Comparison of ENCODE assay signal across 10 mouse cellular contexts in the genomic region with DNA sequence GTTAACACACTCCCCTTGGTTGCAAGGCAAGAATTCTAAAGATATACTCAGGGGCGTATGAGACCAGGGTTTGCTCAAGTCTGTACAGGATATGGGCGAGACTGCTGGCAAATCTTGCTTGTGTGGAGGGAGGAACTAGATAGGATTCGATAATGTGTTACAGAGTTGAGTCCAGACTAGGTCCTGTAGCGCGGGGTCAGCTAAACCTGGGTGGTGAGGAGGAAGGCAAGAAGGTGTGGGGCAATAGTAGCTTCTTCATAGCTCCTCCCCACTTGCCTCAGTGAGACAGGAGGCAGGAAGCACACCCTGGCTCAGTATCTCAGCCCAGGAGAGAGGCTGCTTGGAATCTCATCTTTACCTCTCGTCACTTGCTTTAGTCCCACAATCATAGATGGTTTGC. TPM values are rescaled to one million over a fixed set of nuclear protein-coding genes. Genes with fewer than 3 reads are reported as not detected.
DNase-seq lines count a peak whose midpoint lies in the region; ATAC-seq and TF ChIP-seq lines count a peak whose summit lies in the region.
"Had no signal": no experiment of that assay in that cellular context is flagged by ENCODE, and none has a peak within 500 bp of the region (broad histone marks: within the 10 kb centered on the region; RNA-seq: fewer than 3 reads in every experiment).

No protein-coding gene starts in this region.

- no peaks in the 10 kb centered on the region for H3K9me3 ChIP-seq in intestine, embryonic 14.5 days (ENCODE audit: control insufficient read depth, low read length)
- H3K9me3 ChIP-seq in intestine, postnatal 0 days (ENCODE audit: control insufficient read depth): no peaks in the 10 kb centered on the region
- H3K9me3 ChIP-seq in lung, postnatal 0 days (ENCODE audit: low read length): no peaks in the 10 kb centered on the region

- 85% methylated on average over 6 of the region's 6 CpGs for WGBS in intestine, embryonic 14.5 days
- 70% methylated on average over 6 of the region's 6 CpGs for WGBS in intestine, postnatal 0 days
- 70% methylated on average over 6 of the region's 6 CpGs for WGBS in lung, postnatal 0 days
- 79% methylated on average over 6 of the region's 6 CpGs for WGBS in cerebellum, adult 2 months

- H3K4me2 ChIP-seq in intestine, embryonic 14.5 days (ENCODE audit: low read length): no peak overlapping the region
- H3K4me2 ChIP-seq in intestine, postnatal 0 days (replicated peaks; ENCODE audit: low read depth): no peak overlapping the region
- H3K4me2 ChIP-seq in lung, postnatal 0 days (replicated peaks; ENCODE audit: low read depth, low read length): no peak overlapping the region

- no peak overlapping the region for H3K9ac ChIP-seq in intestine, embryonic 14.5 days (ENCODE audit: low read length)
- H3K9ac ChIP-seq in intestine, postnatal 0 days (ENCODE audit: low read depth, low read length): no peak overlapping the region
- H3K9ac ChIP-seq in lung, postnatal 0 days (replicated peaks; ENCODE audit: low read depth): no peak overlapping the region

- ATAC-seq in frontal cortex, adult (ENCODE audit: low TSS enrichment): 0 out of 2 replicates have a peak, but pooled peaks have one; percentile 1
- ATAC-seq in intestine, embryonic 14.5 days (replicated peaks; ENCODE audit: low FRiP score, low TSS enrichment, low read depth): no peak
- no peak for ATAC-seq in intestine, postnatal 0 days
- 0 out of 2 replicates have a peak, but pooled peaks have one; percentile 8 for ATAC-seq in lung, postnatal 0 days

- H3K4me3 ChIP-seq in intestine, embryonic 14.5 days (ENCODE audit: low read depth, low read length): no peak overlapping the region
- no peak overlapping the region for H3K4me3 ChIP-seq in intestine, postnatal 0 days (ENCODE audit: low read depth, low read length)
- no peak overlapping the region for H3K4me3 ChIP-seq in lung, postnatal 0 days (ENCODE audit: low read depth, low read length)
- no peak overlapping the region for H3K4me3 ChIP-seq in cerebellum, adult 2 months (replicated peaks; ENCODE audit: insufficient read depth, low read depth, low read length)
- H3K4me3 ChIP-seq: myocyte had no signal

- H3K4me1 ChIP-seq in intestine, embryonic 14.5 days (replicated peaks; ENCODE audit: control insufficient read depth, insufficient read depth, low read length): 0 out of 2 replicates have a peak, but pooled peaks cover 2% of the 10 kb centered on the region
- H3K4me1 ChIP-seq in intestine, postnatal 0 days (replicated peaks; ENCODE audit: control insufficient read depth, insufficient read depth, low read length): no peaks in the 10 kb centered on the region
- H3K4me1 ChIP-seq in lung, postnatal 0 days (ENCODE audit: insufficient read depth, low read depth, low read length): no peaks in the 10 kb centered on the region; the same call in 1 of the 2 replicates
- peaks cover 3% of the 10 kb centered on the region; the same call in 1 of the 2 replicates for H3K4me1 ChIP-seq in cerebellum, adult 2 months (ENCODE audit: control insufficient read depth, insufficient read depth, low read length)

- no peak for DNase-seq in frontal cortex, adult 2 months (ENCODE audit: extremely low spot score in 1 of 2, low spot score in 1 of 2)
- DNase-seq in intestine, embryonic 14.5 days (ENCODE audit: low spot score): peak; percentile 48
- DNase-seq in lung, postnatal 0 days (ENCODE audit: low spot score): no peak
- no peak for DNase-seq in lung, postnatal 4 days
- DNase-seq in yolk sac, embryonic 10.5 days (ENCODE audit: low spot score): peak; percentile 30
- DNase-seq in cerebellum, adult 2 months: no peak
- DNase-seq: adrenal gland, postnatal 25 days had no signal

- H3K27ac ChIP-seq in intestine, embryonic 14.5 days (ENCODE audit: low read depth): no peak overlapping the region
- no peak overlapping the region for H3K27ac ChIP-seq in intestine, postnatal 0 days (ENCODE audit: low read depth, low read length)
- H3K27ac ChIP-seq in lung, postnatal 0 days (ENCODE audit: low read length): 0 out of 2 replicates have a peak overlapping the region, but pooled peaks have one; percentile 68
- H3K27ac ChIP-seq in cerebellum, adult 2 months (ENCODE audit: insufficient read depth, low read length): no peak overlapping the region

- no peak for TF ChIP-seq EP300 in lung, postnatal 0 days (IDR thresholded peaks at IDR 0.05)

- TF ChIP-seq CTCF in intestine, postnatal 0 days (IDR thresholded peaks at IDR 0.05; ENCODE audit: low read depth): no peak
- TF ChIP-seq CTCF in lung, postnatal 0 days (IDR thresholded peaks at IDR 0.05): no peak
- TF ChIP-seq CTCF in cerebellum, adult 2 months (IDR thresholded peaks at IDR 0.05; ENCODE audit: borderline replicate concordance, insufficient read depth, low read depth, low read length): no peak

- no peaks in the 10 kb centered on the region for H3K36me3 ChIP-seq in intestine, embryonic 14.5 days (ENCODE audit: control insufficient read depth, insufficient read depth, low read length)
- H3K36me3 ChIP-seq in intestine, postnatal 0 days (ENCODE audit: control insufficient read depth, insufficient read depth): no peaks in the 10 kb centered on the region
- no peaks in the 10 kb centered on the region for H3K36me3 ChIP-seq in lung, postnatal 0 days (ENCODE audit: insufficient read depth, low read length)

- TF ChIP-seq POLR2A in cerebellum, adult 2 months (IDR thresholded peaks at IDR 0.05; ENCODE audit: borderline replicate concordance, insufficient read depth, low read length): no peak

- no peaks in the 10 kb centered on the region for H3K27me3 ChIP-seq in intestine, embryonic 14.5 days (replicated peaks; ENCODE audit: control insufficient read depth, insufficient read depth, low read length)
- H3K27me3 ChIP-seq in intestine, postnatal 0 days (replicated peaks; ENCODE audit: control insufficient read depth, insufficient read depth, low read length): no peaks in the 10 kb centered on the region
- H3K27me3 ChIP-seq in lung, postnatal 0 days (replicated peaks; ENCODE audit: insufficient read depth, low read length): no peaks in the 10 kb centered on the region
- H3K27me3 ChIP-seq in cerebellum, adult 2 months (ENCODE audit: control insufficient read depth, insufficient read depth, low read length): no peaks in the 10 kb centered on the region

RNA-seq across cellular contexts. Expression of gene B4galt4, which starts 12.9 kb away (rescaled TPM):
- polyA plus RNA-seq in frontal cortex, adult 2 months (2012; rRNA removed): 21.4 and 22.1 TPM in 2 replicates
- polyA plus RNA-seq in intestine, embryonic 14.5 days (2014; fragmentation: Nextera tagmentation; extraction: Ambion mirVana): 30.6 and 34.4 TPM in 2 replicates
- 21.2 and 23.5 TPM in 2 replicates for polyA plus RNA-seq in intestine, postnatal 0 days (2015; fragmentation: Nextera tagmentation; extraction: Ambion mirVana)
- 49.0 and 50.0 TPM in 2 replicates for polyA plus RNA-seq in lung, postnatal 0 days (2015; fragmentation: Nextera tagmentation; extraction: Ambion mirVana)
- 18.0 and 19.9 TPM in 2 replicates for polyA plus RNA-seq in cerebellum, adult 2 months (2012; rRNA removed)

RNA-seq across cellular contexts. Expression of gene Arhgap31, which starts 16.1 kb away (rescaled TPM):
- polyA plus RNA-seq in frontal cortex, adult 2 months (2012; rRNA removed): 12.1 and 12.3 TPM in 2 replicates
- 10.9 and 11.7 TPM in 2 replicates for polyA plus RNA-seq in intestine, embryonic 14.5 days (2014; fragmentation: Nextera tagmentation; extraction: Ambion mirVana)
- polyA plus RNA-seq in intestine, postnatal 0 days (2015; fragmentation: Nextera tagmentation; extraction: Ambion mirVana): 2.8 and 3.1 TPM in 2 replicates
- polyA plus RNA-seq in lung, postnatal 0 days (2015; fragmentation: Nextera tagmentation; extraction: Ambion mirVana): 19.2 and 23.6 TPM in 2 replicates
- 17.3 and 17.8 TPM in 2 replicates for polyA plus RNA-seq in cerebellum, adult 2 months (2012; rRNA removed)

Comparison
In these comparisons a context has a peak if more than half of its experiments do, and no peak if none do; other contexts are left out.
1. ATAC-seq: peak in frontal cortex, adult (single experiment) and lung, postnatal 0 days (single experiment); none in intestine, embryonic 14.5 days (single experiment) and intestine, postnatal 0 days (single experiment).
2. DNase-seq: peak in intestine, embryonic 14.5 days (single experiment) and yolk sac, embryonic 10.5 days (single experiment); none in frontal cortex, adult 2 months (0 of 2), lung, postnatal 0 days (single experiment), lung, postnatal 4 days (0 of 2) and cerebellum, adult 2 months (0 of 2).